Mouse (Mus musculus) forebrain, embryonic 12.5 days (tissue): Measurements from ENCODE around the gene Mgat5. TPM values are rescaled to one million over a fixed set of nuclear protein-coding genes. Genes with fewer than 3 reads are reported as not detected.

Source experiments
- ATAC-seq: fragments of 200-750 bp; cut with Nextera tagmentation; 2 replicates; pipeline ENCODE4 v1.8.0; 2017; ENCODE audit warnings: moderate TSS enrichment; ENCODE audit not compliant: low FRiP score
- H3K27ac ChIP-seq: fragments of 300-500 bp; sonication (generic); 2 replicates; pipeline ENCODE4 v1.5.1; 2016; ENCODE audit warnings: mild to moderate bottlenecking
- H3K27me3 ChIP-seq: fragments of 300-500 bp; sonication (generic); 2 replicates; pipeline ENCODE4 v1.6.1; 2016; ENCODE audit warnings: mild to moderate bottlenecking
- H3K36me3 ChIP-seq: fragments of 300-500 bp; sonication (generic); replicated peaks from 2 replicates; pipeline ENCODE4 v1.6.1; 2016; ENCODE audit warnings: mild to moderate bottlenecking
- H3K4me1 ChIP-seq: fragments of 300-500 bp; sonication (generic); 2 replicates; pipeline ENCODE4 v1.6.1; 2016
- H3K4me2 ChIP-seq: fragments of 300-500 bp; sonication (generic); 2 replicates; pipeline ENCODE4 v1.6.1; 2016; ENCODE audit warnings: mild to moderate bottlenecking, moderate library complexity
- H3K4me3 ChIP-seq: fragments of 300-500 bp; sonication (generic); replicated peaks from 2 replicates; pipeline ENCODE4 v1.5.1; 2016; ENCODE audit warnings: mild to moderate bottlenecking
- H3K9ac ChIP-seq: fragments of 300-500 bp; sonication (generic); 2 replicates; pipeline ENCODE4 v1.6.1; 2016; ENCODE audit warnings: mild to moderate bottlenecking
- H3K9me3 ChIP-seq: fragments of 300-500 bp; sonication (generic); 2 replicates; pipeline ENCODE4 v1.6.1; 2016
- WGBS: fragments of 180-500 bp; shearing (Covaris S2); methylation state at CpG from one replicate; pipeline ENCODE4 v1.1.7; 2016; 5-methylcytosine and 5-hydroxymethylcytosine counted together
- polyA plus RNA-seq: library from polyadenylated mRNA; unstranded; fragments of >200 nt; fragmentation: Nextera tagmentation; extraction: Ambion mirVana; gene quantifications from 2 replicates; pipeline ENCODE4 v1.2.1, GENCODE M21; 2016

Gene Mgat5
- polyA plus RNA-seq, 1 experiment from 2014 or later = 9.7 TPM

DNA sequence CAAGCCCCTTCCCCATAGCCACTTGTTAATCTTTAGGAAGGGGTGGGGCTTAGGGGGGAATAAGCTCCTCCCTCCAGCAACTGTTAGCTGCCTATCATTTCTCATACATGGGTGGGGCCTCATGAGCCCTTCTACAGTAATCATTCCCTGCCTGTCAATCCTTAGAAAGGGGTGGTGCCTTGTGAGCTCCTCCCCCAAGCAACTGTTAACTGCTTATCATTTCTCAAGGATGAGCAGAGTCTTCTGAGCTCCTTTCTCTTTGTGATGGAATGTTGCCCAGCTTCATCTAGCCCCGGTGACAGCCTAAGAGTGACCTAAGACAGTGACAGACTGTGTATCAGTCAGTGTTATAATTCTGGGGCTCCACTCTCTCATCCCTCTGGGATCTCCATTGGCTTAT, 95.0 kb downstream of the Mgat5 start:
- H3K36me3 ChIP-seq = no peaks in the 10 kb centered on the region
- no peak for ATAC-seq
- no peak overlapping the region for H3K4me2 ChIP-seq
- no peaks in the 10 kb centered on the region for H3K9me3 ChIP-seq
- H3K4me3 ChIP-seq = no peak overlapping the region
- H3K4me1 ChIP-seq = no peaks in the 10 kb centered on the region
- no peaks in the 10 kb centered on the region for H3K27me3 ChIP-seq
- no peak overlapping the region for H3K27ac ChIP-seq
- 94% methylated on average over 1 of the region's 1 CpGs for WGBS
- no peak overlapping the region for H3K9ac ChIP-seq

DNA sequence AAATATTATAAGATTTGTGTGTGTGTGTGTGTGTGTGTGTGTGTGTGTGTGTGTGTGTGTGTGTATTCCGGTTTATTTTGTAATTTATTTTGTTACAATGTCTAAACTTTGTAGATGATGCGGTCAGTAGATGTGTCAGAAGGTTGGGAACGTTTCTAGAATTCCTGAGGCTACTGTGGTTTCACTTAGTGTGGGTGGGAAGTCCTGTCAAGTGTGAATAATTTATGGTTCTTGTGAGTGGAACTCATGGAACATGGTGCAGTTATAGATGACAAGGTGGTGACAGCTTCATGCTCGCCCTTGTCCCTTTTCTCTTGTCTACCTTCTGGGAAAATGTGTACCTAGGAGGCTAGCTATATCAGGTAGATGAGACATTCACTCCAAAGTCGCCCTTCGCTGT, 96.2 kb downstream of the Mgat5 start:
- Histone ChIP-seq H3K9ac (no peak overlapping the region), H3K4me3 (no peak overlapping the region), H3K27me3 (no peaks in the 10 kb centered on the region), H3K27ac (no peak overlapping the region), H3K36me3 (no peaks in the 10 kb centered on the region), H3K9me3 (no peaks in the 10 kb centered on the region), H3K4me2 (no peak overlapping the region), H3K4me1 (no peaks in the 10 kb centered on the region)
- no peak for ATAC-seq
- WGBS = 86% methylated on average over 6 of the region's 6 CpGs

DNA sequence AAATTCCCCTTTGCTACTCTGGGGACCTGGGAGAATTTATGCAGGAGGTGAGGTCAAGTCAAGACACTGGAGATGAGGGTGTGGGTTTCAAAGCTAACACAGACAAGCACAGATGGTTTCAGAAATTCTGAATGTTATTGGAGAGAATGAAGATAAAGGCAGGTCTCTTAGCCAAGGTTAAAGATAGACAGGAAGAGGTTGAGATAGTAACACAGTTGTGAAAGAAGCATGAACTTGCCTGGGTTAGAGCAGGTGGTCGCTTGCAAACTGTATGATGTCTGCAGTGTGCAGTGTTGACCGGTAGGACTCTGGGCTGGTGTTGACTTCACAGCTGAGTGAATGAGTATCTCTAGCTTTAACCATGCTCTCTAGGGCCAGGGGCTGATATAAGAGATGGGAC, 97.8 kb downstream of the Mgat5 start:
- Histone ChIP-seq H3K9ac (no peak overlapping the region), H3K27ac (no peak overlapping the region), H3K27me3 (no peaks in the 10 kb centered on the region), H3K4me3 (no peak overlapping the region), H3K4me2 (no peak overlapping the region), H3K36me3 (no peaks in the 10 kb centered on the region; the same call in 1 of the 2 replicates), H3K4me1 (no peaks in the 10 kb centered on the region), H3K9me3 (no peaks in the 10 kb centered on the region)
- ATAC-seq = no peak
- 100% methylated on average over 2 of the region's 2 CpGs for WGBS

DNA sequence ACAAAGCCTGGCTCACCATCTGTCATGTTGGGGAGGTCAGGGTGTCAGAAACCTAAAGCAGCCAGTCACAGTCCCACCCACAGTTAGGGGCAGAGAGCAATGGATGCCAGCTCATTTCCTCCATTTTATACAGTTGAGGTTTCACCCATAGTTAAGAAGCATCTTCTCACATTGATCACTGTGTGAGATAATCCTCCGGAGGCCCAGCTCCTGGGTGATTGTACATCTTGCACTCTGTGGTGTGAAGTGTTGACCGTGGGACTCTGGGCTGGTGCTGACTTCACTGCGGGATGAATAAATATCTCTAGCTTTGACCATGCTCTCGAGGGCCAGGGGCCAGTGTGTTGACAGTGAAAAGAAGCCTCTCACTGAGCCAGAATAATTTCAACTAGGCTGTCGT, 99.0 kb downstream of the Mgat5 start:
- Histone ChIP-seq H3K27me3 (no peaks in the 10 kb centered on the region), H3K4me2 (no peak overlapping the region), H3K9me3 (no peaks in the 10 kb centered on the region), H3K36me3 (no peaks in the 10 kb centered on the region; the same call in 1 of the 2 replicates), H3K27ac (no peak overlapping the region), H3K4me1 (no peaks in the 10 kb centered on the region), H3K4me3 (no peak overlapping the region), H3K9ac (no peak overlapping the region)
- ATAC-seq = no peak
- 85% methylated on average over 5 of the region's 5 CpGs for whole genome bisulfite sequencing

DNA sequence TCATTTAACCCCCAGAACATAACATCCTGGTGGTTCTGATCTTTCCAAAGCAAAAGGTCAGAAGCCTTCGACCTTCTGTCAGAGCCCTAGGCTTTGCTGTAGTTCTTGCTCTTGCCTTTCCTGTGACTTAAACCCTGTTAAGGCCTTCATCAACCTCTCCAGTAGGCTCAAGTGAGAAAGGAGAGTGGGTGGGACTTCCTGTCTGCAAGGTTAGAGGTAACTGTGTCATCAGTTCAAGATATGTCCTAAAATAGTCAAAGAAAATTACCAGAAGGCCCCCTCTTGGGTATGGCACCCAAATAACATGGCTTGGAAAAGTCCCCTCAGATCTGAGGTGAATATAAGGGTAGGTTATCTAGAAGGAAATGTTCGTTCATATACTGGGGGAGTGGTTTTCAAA, 99.5 kb downstream of the Mgat5 start:
- no peak for ATAC-seq
- no peak overlapping the region for H3K27ac ChIP-seq

DNA sequence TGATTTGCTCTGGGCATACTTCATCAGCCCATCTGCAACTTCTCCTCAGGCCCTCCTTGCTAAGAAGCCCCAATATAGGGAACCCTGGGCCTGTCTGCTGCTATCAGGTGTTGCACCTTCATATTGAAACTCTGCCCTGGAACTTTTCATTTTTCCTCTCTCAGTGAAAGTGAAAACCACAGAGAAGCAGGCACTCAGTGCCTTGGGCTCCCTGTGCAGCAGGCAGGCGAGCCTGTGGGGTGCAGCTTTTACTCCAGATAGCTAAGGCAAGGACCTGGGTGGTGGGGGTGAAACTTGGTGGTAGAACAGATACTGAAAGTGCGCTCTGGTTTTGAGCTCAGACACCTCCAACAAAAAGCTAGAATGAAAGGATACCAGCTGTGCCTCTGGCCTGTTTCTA, 100.8 kb downstream of the Mgat5 start:
- no peak overlapping the region for H3K27ac ChIP-seq
- WGBS = 81% methylated on average over 2 of the region's 2 CpGs
- H3K27me3 ChIP-seq = no peaks in the 10 kb centered on the region
- ATAC-seq = no peak
- H3K4me2 ChIP-seq = no peak overlapping the region
- H3K9me3 ChIP-seq = no peaks in the 10 kb centered on the region
- no peak overlapping the region for H3K4me3 ChIP-seq
- H3K36me3 ChIP-seq = no peaks in the 10 kb centered on the region; the same call in 1 of the 2 replicates
- H3K9ac ChIP-seq = no peak overlapping the region
- no peaks in the 10 kb centered on the region for H3K4me1 ChIP-seq

More for the DNA sequence above, 99.5 kb downstream of the Mgat5 start:
- no peaks in the 10 kb centered on the region; the same call in 1 of the 2 replicates for H3K36me3 ChIP-seq
- WGBS = 87% methylated on average over 2 of the region's 2 CpGs
- H3K4me2 ChIP-seq = no peak overlapping the region
- H3K27me3 ChIP-seq = no peaks in the 10 kb centered on the region
- H3K9ac ChIP-seq = no peak overlapping the region
- no peaks in the 10 kb centered on the region for H3K9me3 ChIP-seq
- no peaks in the 10 kb centered on the region for H3K4me1 ChIP-seq
- no peak overlapping the region for H3K4me3 ChIP-seq

DNA sequence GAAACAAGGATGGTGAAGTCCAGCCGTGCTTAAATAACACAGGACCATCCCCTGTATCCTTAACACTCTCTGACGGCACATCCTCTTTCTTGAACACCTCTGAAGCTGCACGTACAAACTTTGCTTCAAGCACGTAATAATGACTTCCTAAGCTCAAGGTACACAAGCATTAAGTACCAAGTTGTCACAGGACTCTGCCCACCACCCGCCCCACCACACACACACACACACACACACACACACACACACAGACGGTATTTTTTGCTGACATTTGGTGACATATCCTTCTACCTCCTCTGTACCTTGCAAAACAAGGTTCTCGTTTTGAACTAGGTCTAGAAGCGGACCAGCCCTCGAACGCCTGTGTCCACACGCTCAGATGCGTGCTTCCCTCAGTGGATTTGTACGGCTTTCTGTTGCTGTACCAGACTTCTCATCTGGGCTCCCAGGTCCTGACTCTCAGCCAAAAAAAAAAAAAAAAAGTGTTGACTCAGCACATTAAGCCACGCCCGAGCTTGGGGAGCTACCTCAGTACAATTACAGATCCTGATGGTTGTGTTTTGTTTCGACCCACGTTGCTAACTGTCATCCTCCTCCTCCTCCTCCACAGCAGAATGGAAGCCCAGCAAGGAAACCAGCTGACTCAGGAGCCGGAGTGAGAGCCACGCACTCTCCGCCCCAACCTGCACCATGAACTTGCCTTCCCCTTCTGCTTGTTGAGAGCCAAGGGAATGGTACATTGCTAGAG, 101.4 kb downstream of the Mgat5 start:
- no peaks in the 10 kb centered on the region for H3K27me3 ChIP-seq
- no peaks in the 10 kb centered on the region for H3K4me1 ChIP-seq
- H3K36me3 ChIP-seq = no peaks in the 10 kb centered on the region; the same call in 1 of the 2 replicates
- H3K27ac ChIP-seq = no peak overlapping the region
- WGBS = 84% methylated on average over 20 of the region's 20 CpGs
- no peak overlapping the region for H3K4me3 ChIP-seq
- no peak overlapping the region for H3K4me2 ChIP-seq
- no peak overlapping the region for H3K9ac ChIP-seq
- no peaks in the 10 kb centered on the region for H3K9me3 ChIP-seq
- no peak for ATAC-seq

DNA sequence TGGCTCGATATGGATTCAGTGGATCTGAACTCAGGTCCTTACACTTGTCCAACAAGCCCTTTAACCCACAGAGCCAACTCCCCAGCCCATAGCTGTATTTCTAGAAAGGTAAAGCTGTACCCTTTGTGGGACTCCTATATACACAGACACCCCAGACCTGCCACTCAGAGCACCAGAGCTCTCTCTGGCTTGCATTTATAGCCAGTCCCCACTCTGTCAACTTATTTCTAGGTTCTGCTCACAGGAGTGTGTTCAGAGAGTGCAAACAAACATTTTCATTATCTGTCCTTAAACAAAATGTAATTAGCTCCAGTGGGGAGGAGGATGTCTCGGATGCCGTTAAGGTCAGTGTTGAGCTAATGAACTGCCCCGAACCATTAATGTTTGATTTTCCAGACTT, 102.5 kb downstream of the Mgat5 start:
- Histone ChIP-seq H3K27ac (no peak overlapping the region), H3K36me3 (no peaks in the 10 kb centered on the region; the same call in 1 of the 2 replicates), H3K27me3 (no peaks in the 10 kb centered on the region), H3K4me2 (no peak overlapping the region), H3K9me3 (no peaks in the 10 kb centered on the region), H3K9ac (no peak overlapping the region), H3K4me3 (no peak overlapping the region), H3K4me1 (no peaks in the 10 kb centered on the region)
- 88% methylated on average over 4 of the region's 4 CpGs for WGBS
- no peak for ATAC-seq

DNA sequence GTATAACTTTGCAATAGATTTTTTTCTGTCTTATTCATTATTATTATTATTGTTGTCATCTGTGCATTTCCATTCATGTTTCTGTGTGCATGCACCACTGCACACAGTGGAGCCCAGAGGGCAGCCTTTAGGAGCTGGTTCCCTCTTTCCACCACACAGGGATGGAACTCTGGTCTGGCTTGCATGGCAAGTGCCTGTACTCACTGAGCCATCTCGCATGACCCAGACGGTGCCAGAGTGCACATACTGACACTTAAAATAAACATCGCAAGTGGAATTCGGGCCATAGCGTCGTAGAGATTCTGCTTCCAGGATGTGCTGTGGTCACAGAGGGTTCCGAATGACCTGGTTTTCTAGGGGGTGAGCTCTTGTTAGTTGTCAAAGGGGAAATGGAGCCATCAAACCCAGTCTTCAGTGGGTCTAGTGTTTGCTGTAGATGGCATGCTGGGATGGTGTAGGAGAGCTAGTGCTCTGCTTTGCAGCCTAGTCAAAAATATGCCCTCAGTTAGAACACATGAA, 103.5 kb downstream of the Mgat5 start:
- no peaks in the 10 kb centered on the region; the same call in 1 of the 2 replicates for H3K36me3 ChIP-seq

DNA sequence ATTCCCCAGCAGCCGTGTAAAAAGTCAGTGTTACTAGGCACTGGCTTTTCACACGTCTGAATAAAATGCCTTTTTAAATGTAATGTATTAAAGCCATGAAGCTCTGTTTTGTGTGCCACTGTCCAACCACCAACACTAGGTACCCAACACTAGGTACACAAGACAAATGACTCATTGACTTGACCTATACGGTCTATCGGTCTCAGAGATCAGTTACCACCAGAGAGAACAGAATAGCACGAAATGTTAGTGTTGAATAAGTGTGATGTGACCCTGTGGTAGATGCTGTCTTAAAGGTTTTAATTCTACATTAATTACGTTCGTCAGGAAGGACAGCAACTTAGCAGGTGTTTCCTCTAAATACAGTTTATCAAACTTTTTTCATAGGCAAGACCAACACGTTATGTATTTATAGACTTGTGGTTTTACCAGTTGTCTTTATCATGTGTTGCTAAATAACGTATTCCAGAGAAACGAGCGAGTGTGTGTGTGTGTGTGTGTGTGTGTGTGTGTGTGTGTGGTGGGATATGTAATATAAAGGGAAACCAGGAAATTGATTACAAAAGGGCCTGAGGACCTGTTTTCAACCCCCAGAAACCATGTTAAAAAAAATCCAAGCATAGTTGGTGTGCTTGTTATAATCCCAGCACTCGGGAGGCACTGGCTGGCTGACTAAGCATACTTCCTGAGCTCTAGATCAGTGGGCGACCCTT, 104.3 kb downstream of the Mgat5 start:
- H3K9ac ChIP-seq = no peak overlapping the region
- H3K27me3 ChIP-seq = no peaks in the 10 kb centered on the region
- no peaks in the 10 kb centered on the region for H3K9me3 ChIP-seq
- H3K4me3 ChIP-seq = no peak overlapping the region
- H3K27ac ChIP-seq = no peak overlapping the region
- H3K4me2 ChIP-seq = no peak overlapping the region
- peaks cover 8% of the 10 kb centered on the region for H3K4me1 ChIP-seq
- H3K36me3 ChIP-seq = no peaks in the 10 kb centered on the region; the same call in 1 of the 2 replicates
- no peak for ATAC-seq
- 91% methylated on average over 13 of the region's 13 CpGs for WGBS

More for the DNA sequence above, 103.5 kb downstream of the Mgat5 start:
- H3K9me3 ChIP-seq = no peaks in the 10 kb centered on the region
- H3K4me2 ChIP-seq = no peak overlapping the region
- H3K4me1 ChIP-seq = no peaks in the 10 kb centered on the region
- no peak overlapping the region for H3K9ac ChIP-seq
- 96% methylated on average over 7 of the region's 7 CpGs for WGBS
- H3K27me3 ChIP-seq = no peaks in the 10 kb centered on the region
- no peak overlapping the region for H3K4me3 ChIP-seq
- H3K27ac ChIP-seq = no peak overlapping the region
- no peak for ATAC-seq

DNA sequence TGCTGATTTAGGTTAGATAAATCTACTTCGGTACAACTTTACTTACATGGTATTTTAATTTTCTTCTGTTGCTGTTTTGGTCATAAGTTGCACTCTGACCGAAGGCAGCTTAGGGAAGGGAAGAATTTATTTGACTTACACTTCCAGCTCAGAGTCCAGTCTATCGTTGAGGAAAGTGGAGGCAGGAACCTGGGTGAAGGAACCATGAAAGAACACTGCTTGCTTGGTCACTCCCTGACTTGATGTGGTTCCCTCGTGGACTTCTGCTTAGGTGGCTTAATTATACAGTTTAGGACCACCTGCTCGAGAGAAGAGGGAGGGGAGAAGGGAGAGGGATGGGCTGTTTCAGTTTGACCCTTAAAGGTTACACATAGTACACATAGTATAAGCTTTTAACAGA, 105.2 kb downstream of the Mgat5 start:
- Histone ChIP-seq H3K4me3 (no peak overlapping the region), H3K9me3 (no peaks in the 10 kb centered on the region), H3K27ac (no peak overlapping the region), H3K4me2 (no peak overlapping the region), H3K9ac (no peak overlapping the region), H3K4me1 (peaks cover 9% of the 10 kb centered on the region), H3K27me3 (no peaks in the 10 kb centered on the region), H3K36me3 (no peaks in the 10 kb centered on the region; the same call in 1 of the 2 replicates)
- no peak for ATAC-seq
- WGBS = 86% methylated on average over 5 of the region's 5 CpGs

DNA sequence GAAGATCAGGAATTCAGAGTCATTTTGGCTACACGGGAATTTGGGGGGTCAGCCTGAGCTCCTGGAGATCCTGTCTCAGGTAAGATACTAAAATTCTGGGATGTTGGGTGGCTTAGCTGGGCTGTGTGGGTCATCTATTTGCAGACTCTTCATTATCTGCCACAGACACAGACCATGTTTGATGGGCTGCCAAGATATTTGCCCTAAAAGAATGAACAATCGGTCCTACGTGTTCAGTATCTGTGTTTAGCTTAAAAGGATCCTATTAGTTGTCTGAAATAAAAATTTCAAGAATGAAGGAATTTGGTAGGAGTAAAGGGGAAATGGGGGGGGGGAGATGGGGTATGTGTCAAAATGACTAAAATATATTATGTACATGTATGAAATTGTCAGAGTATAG, 105.9 kb downstream of the Mgat5 start:
- Histone ChIP-seq H3K4me3 (no peak overlapping the region), H3K36me3 (no peaks in the 10 kb centered on the region; the same call in 1 of the 2 replicates), H3K4me1 (peaks cover 9% of the 10 kb centered on the region), H3K27me3 (no peaks in the 10 kb centered on the region), H3K9ac (no peak overlapping the region), H3K27ac (no peak overlapping the region), H3K9me3 (no peaks in the 10 kb centered on the region), H3K4me2 (no peak overlapping the region)
- ATAC-seq = no peak
- WGBS = 93% methylated on average over 3 of the region's 3 CpGs
